Comparison of ENCODE assay signal across 16 mouse cellular contexts in the genomic region with DNA sequence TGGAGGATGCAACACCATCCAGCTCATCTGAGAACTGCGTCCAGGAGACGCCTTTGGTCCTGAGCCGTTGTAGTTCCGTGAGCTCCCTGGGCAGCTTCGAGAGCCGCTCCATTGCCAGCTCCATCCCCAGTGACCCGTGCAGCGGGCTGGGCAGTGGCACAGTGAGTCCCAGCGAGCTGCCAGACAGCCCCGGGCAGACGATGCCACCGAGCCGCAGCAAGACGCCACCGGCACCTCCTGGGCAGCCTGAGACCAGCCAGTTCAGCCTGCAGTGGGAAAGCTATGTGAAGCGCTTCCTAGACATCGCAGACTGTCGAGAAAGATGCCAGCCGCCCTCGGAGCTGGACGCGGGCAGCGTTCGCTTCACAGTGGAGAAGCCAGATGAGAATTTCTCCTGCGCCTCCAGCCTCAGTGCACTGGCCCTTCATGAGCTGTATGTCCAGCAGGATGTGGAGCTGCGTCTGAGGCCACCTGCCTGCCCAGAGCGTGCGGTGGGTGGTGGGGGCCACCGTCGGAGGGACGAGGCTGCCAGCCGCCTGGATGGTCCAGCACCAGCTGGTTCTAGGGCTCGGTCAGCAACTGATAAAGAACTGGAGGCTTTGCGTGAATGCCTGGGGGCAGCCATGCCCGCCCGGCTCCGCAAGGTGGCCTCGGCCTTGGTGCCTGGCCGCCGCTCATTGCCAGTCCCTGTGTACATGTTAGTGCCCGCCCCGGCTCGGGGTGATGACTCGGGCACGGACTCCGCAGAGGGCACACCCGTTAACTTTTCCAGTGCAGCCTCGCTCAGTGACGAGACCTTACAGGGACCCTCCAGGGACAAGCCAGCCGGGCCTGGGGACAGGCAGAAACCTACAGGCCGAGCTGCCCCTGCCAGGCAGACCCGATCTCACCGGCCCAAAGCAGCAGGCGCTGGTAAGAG. TPM values are rescaled to one million over a fixed set of nuclear protein-coding genes. Genes with fewer than 3 reads are reported as not detected.
DNase-seq lines count a peak whose midpoint lies in the region; ATAC-seq and TF ChIP-seq lines count a peak whose summit lies in the region.
"Had no signal": no experiment of that assay in that cellular context is flagged by ENCODE, and none has a peak within 500 bp of the region (broad histone marks: within the 10 kb centered on the region; RNA-seq: fewer than 3 reads in every experiment).

No protein-coding gene starts in this region.

- DNase-seq in heart, postnatal 10 days: no peak
- DNase-seq in limb, embryonic 10.5 days (ENCODE audit: low spot score): no peak
- no peak for DNase-seq in ES-E14 (ENCODE audit: low read depth, low spot score)
- peak; percentile 48 to 59 for DNase-seq in cerebellum, postnatal 36 days
- no peak for DNase-seq in urinary bladder, postnatal 4 days (ENCODE audit: low spot score in 2 of 2)
- DNase-seq in ovary, adult 18-20 months (ENCODE audit: low spot score): no peak
- DNase-seq: gastrocnemius, adult 2 months; liver, embryonic 13.5 days; lung, postnatal 14 days; thymus, postnatal 4 days had no signal

- H3K9me3 ChIP-seq in heart, embryonic 13.5 days: no peaks in the 10 kb centered on the region
- no peaks in the 10 kb centered on the region for H3K9me3 ChIP-seq in limb, embryonic 12.5 days
- no peaks in the 10 kb centered on the region for H3K9me3 ChIP-seq in limb, embryonic 10.5 days (replicated peaks)
- H3K9me3 ChIP-seq in ES-E14 (ENCODE audit: control insufficient read depth, insufficient read depth, low read depth, low read length): no peaks in the 10 kb centered on the region
- H3K9me3 ChIP-seq: forebrain, embryonic 12.5 days; liver, embryonic 13.5 days had no signal

- no peak overlapping the region for H3K27ac ChIP-seq in heart, embryonic 13.5 days (replicated peaks)
- no peak overlapping the region for H3K27ac ChIP-seq in limb, embryonic 12.5 days
- H3K27ac ChIP-seq in limb, embryonic 10.5 days: no peak overlapping the region
- no peak overlapping the region for H3K27ac ChIP-seq in ES-E14 (ENCODE audit: insufficient read depth, low read depth, low read length, poor library complexity, severe bottlenecking)
- H3K27ac ChIP-seq: forebrain, embryonic 12.5 days; liver, embryonic 13.5 days had no signal

- in situ Hi-C loops in ES-E14 (cut with MboI; ENCODE audit: low sequenced_read_pairs in 2 of 2, unreplicated experiment in 2 of 2): no loop called here

- H3K4me3 ChIP-seq in heart, embryonic 13.5 days: no peak overlapping the region
- H3K4me3 ChIP-seq in limb, embryonic 12.5 days (replicated peaks): no peak overlapping the region
- H3K4me3 ChIP-seq in limb, embryonic 10.5 days: no peak overlapping the region
- peak overlapping the region; percentile 44 to 49; a peak in 2 of 4 replicates for H3K4me3 ChIP-seq in ES-E14 (ENCODE audit: insufficient read depth in 1 of 2, low read depth in 1 of 2, low read length in 2 of 2, poor library complexity in 1 of 2, severe bottlenecking in 1 of 2)
- H3K4me3 ChIP-seq: gastrocnemius, adult 2 months; left cerebral cortex, adult 2 months; liver, embryonic 13.5 days had no signal

- peak overlapping the region; percentile 59; the same call in 1 of the 2 replicates for H3K9ac ChIP-seq in heart, embryonic 13.5 days
- H3K9ac ChIP-seq in limb, embryonic 12.5 days (replicated peaks): peak overlapping the region; percentile 51
- peak overlapping the region; percentile 2; the same call in 1 of the 2 replicates for H3K9ac ChIP-seq in ES-E14 (ENCODE audit: insufficient read depth, low read depth, low read length, poor library complexity, severe bottlenecking)
- H3K9ac ChIP-seq: forebrain, embryonic 12.5 days; liver, embryonic 13.5 days had no signal

- intact Hi-C loops in heart, postnatal 10 days (cut with DNase I): no loop called here

- H3K4me2 ChIP-seq in heart, embryonic 13.5 days: no peak overlapping the region
- no peak overlapping the region for H3K4me2 ChIP-seq in limb, embryonic 12.5 days
- H3K4me2 ChIP-seq: forebrain, embryonic 12.5 days; heart, embryonic 11.5 days; liver, embryonic 13.5 days had no signal

- no peak for ATAC-seq in heart, embryonic 13.5 days (ENCODE audit: extremely low read depth, insufficient number of reproducible peaks, low FRiP score, low TSS enrichment)
- ATAC-seq in limb, embryonic 12.5 days (ENCODE audit: insufficient number of reproducible peaks, insufficient read depth, low FRiP score, low TSS enrichment, low read depth): no peak

- H3K27me3 ChIP-seq in heart, embryonic 13.5 days (replicated peaks): peaks cover 100% of the 10 kb centered on the region
- peaks cover 100% of the 10 kb centered on the region for H3K27me3 ChIP-seq in limb, embryonic 12.5 days
- peaks cover 100% of the 10 kb centered on the region for H3K27me3 ChIP-seq in limb, embryonic 10.5 days (ENCODE audit: low read depth, poor library complexity, severe bottlenecking)

- H3K36me3 ChIP-seq in heart, embryonic 13.5 days: peaks cover 7% of the 10 kb centered on the region
- H3K36me3 ChIP-seq in limb, embryonic 12.5 days: peaks cover 19% of the 10 kb centered on the region
- H3K36me3 ChIP-seq in limb, embryonic 10.5 days: peaks cover 6% of the 10 kb centered on the region
- H3K36me3 ChIP-seq in ES-E14 (ENCODE audit: control insufficient read depth, insufficient read depth, low read length, poor library complexity, severe bottlenecking): 0 out of 2 replicates have a peak, but pooled peaks cover 3% of the 10 kb centered on the region

- peaks cover 50% of the 10 kb centered on the region for H3K4me1 ChIP-seq in heart, embryonic 13.5 days
- H3K4me1 ChIP-seq in limb, embryonic 12.5 days (replicated peaks): peaks cover 6% of the 10 kb centered on the region
- peaks cover 31% of the 10 kb centered on the region for H3K4me1 ChIP-seq in limb, embryonic 10.5 days
- peaks cover 0 to 24% of the 10 kb centered on the region in 2 experiments; a peak in 2 of 4 replicates for H3K4me1 ChIP-seq in ES-E14 (ENCODE audit: control insufficient read depth in 2 of 2, insufficient read depth in 2 of 2, low read length in 2 of 2, poor library complexity in 1 of 2)

- WGBS in heart, embryonic 13.5 days: 54% methylated on average over 54 of the region's 54 CpGs
- WGBS in limb, embryonic 12.5 days: 64% methylated on average over 54 of the region's 54 CpGs
- WGBS in limb, embryonic 10.5 days: 65% methylated on average over 54 of the region's 54 CpGs

TF ChIP-seq in ES-E14, 5 proteins besides CTCF, POLR2A, EP300 and RAD21:
- no peak for TF ChIP-seq MAFK (IDR thresholded peaks at IDR 0.05; ENCODE audit: insufficient read depth, low read depth, low read length)
- TF ChIP-seq ZC3H11A (IDR thresholded peaks at IDR 0.05; ENCODE audit: borderline replicate concordance, low read depth, low read length): no peak
- TF ChIP-seq CHD2 (IDR thresholded peaks at IDR 0.05; ENCODE audit: low read depth, low read length): no peak
- no peak for TF ChIP-seq HCFC1 (IDR thresholded peaks at IDR 0.05; ENCODE audit: borderline replicate concordance, insufficient read depth, low read length)
- no peak for TF ChIP-seq ZNF384 (IDR thresholded peaks at IDR 0.05; ENCODE audit: low read depth, low read length)

RNA-seq across cellular contexts. Expression of a gene that starts 7.5 kb away (rescaled TPM):
- 36.0 and 36.6 TPM in 2 replicates for polyA plus RNA-seq in heart, embryonic 13.5 days (2015; fragmentation: Nextera tagmentation; extraction: Ambion mirVana)
- total RNA-seq in heart, postnatal 10 days (2021): 10 to 100 TPM; 15.3 to 17.9 TPM
- polyA plus RNA-seq in limb, embryonic 12.5 days (2016; fragmentation: Nextera tagmentation; extraction: Ambion mirVana): 48.1 and 50.5 TPM in 2 replicates
- 58.2 and 60.9 TPM in 2 replicates for polyA plus RNA-seq in limb, embryonic 10.5 days (2016; fragmentation: Nextera tagmentation; extraction: Ambion mirVana)
- total RNA-seq in ES-E14 (2012; rRNA removed): 29.6 and 33.4 TPM in 2 replicates

RNA-seq across cellular contexts. Expression of a gene that starts 16.5 kb away (rescaled TPM):
- polyA plus RNA-seq in heart, embryonic 13.5 days (2015; fragmentation: Nextera tagmentation; extraction: Ambion mirVana): 1.8 and 2.1 TPM in 2 replicates
- 1 to 10 TPM; 1.7 to 1.8 TPM for total RNA-seq in heart, postnatal 10 days (2021)
- polyA plus RNA-seq in limb, embryonic 12.5 days (2016; fragmentation: Nextera tagmentation; extraction: Ambion mirVana): 6.3 and 6.6 TPM in 2 replicates
- polyA plus RNA-seq in limb, embryonic 10.5 days (2016; fragmentation: Nextera tagmentation; extraction: Ambion mirVana): 6.1 and 6.3 TPM in 2 replicates
- 1.4 and 3.3 TPM in 2 replicates for total RNA-seq in ES-E14 (2012; rRNA removed)

RNA-seq across cellular contexts. Expression of a gene that starts 16.9 kb away (rescaled TPM):
- 2.6 and 4.4 TPM in 2 replicates for polyA plus RNA-seq in heart, embryonic 13.5 days (2015; fragmentation: Nextera tagmentation; extraction: Ambion mirVana)
- 1 to 10 TPM; 2.2 to 2.4 TPM for total RNA-seq in heart, postnatal 10 days (2021)
- polyA plus RNA-seq in limb, embryonic 12.5 days (2016; fragmentation: Nextera tagmentation; extraction: Ambion mirVana): 4.1 and 4.6 TPM in 2 replicates
- 5.4 and 6.6 TPM in 2 replicates for polyA plus RNA-seq in limb, embryonic 10.5 days (2016; fragmentation: Nextera tagmentation; extraction: Ambion mirVana)
- total RNA-seq in ES-E14 (2012; rRNA removed): 13.3 and 21.8 TPM in 2 replicates
- total RNA-seq: monocyte, adult 5-6 weeks had no signal

RNA-seq across cellular contexts. Expression of a gene that starts 17.1 kb away (rescaled TPM):
- polyA plus RNA-seq in heart, embryonic 13.5 days (2015; fragmentation: Nextera tagmentation; extraction: Ambion mirVana): 0.90 and 0.94 TPM in 2 replicates
- total RNA-seq in heart, postnatal 10 days (2021): 1 to 10 TPM; 4.7 to 5.0 TPM
- polyA plus RNA-seq in limb, embryonic 12.5 days (2016; fragmentation: Nextera tagmentation; extraction: Ambion mirVana): 4.7 and 5.3 TPM in 2 replicates
- 0.90 and 2.9 TPM in 2 replicates for polyA plus RNA-seq in limb, embryonic 10.5 days (2016; fragmentation: Nextera tagmentation; extraction: Ambion mirVana)
- total RNA-seq in ES-E14 (2012; rRNA removed): 4.4 and 4.6 TPM in 2 replicates
- total RNA-seq: monocyte, adult 5-6 weeks had no signal

RNA-seq across cellular contexts. Expression of a gene that starts 20.6 kb away (rescaled TPM):
- 621 and 687 TPM in 2 replicates for polyA plus RNA-seq in heart, embryonic 13.5 days (2015; fragmentation: Nextera tagmentation; extraction: Ambion mirVana)
- 100 to 1,000 TPM; 859 to 871 TPM for total RNA-seq in heart, postnatal 10 days (2021)
- polyA plus RNA-seq in limb, embryonic 12.5 days (2016; fragmentation: Nextera tagmentation; extraction: Ambion mirVana): 926 and 930 TPM in 2 replicates
- polyA plus RNA-seq in limb, embryonic 10.5 days (2016; fragmentation: Nextera tagmentation; extraction: Ambion mirVana): 1,092 and 1,255 TPM in 2 replicates
- 2,505 and 2,820 TPM in 2 replicates for total RNA-seq in ES-E14 (2012; rRNA removed)

Comparison
In these comparisons a context has a peak if more than half of its experiments do, and no peak if none do; other contexts are left out.
1. H3K4me3 ChIP-seq: peak in ES-E14 (2 of 2); none in heart, embryonic 13.5 days (single experiment), limb, embryonic 12.5 days (single experiment) and limb, embryonic 10.5 days (single experiment).
2. H3K9ac ChIP-seq: peak in every context shown above with its lines; median percentile 59 in heart, embryonic 13.5 days; 51 in limb, embryonic 12.5 days; 2 in ES-E14.
3. DNase-seq: peak in cerebellum, postnatal 36 days (2 of 2); none in heart, postnatal 10 days (0 of 2), limb, embryonic 10.5 days (single experiment), ES-E14 (single experiment), urinary bladder, postnatal 4 days (0 of 2) and ovary, adult 18-20 months (single experiment).